Mouse (Mus musculus) G1E (cell line): ENCODE data around the gene Nmnat2.

Source experiments
- CTCF ChIP-seq: IDR thresholded peaks from 2 replicates; pipeline ENCODE4 v1.5.1; 2012; ENCODE audit warnings: low read depth, low read length, inconsistent platforms, mixed read lengths
- GATA1 ChIP-seq: IDR thresholded peaks from 2 replicates; pipeline ENCODE4 v1.6.1; 2012; ENCODE audit warnings: borderline replicate concordance, low read length, inconsistent platforms, mixed read lengths
- GATA2 ChIP-seq: IDR thresholded peaks from 2 replicates; pipeline ENCODE4 v1.6.1; 2012; ENCODE audit warnings: low read depth, low read length, inconsistent platforms, borderline replicate concordance
- POLR2AphosphoS5 ChIP-seq: IDR thresholded peaks from 2 replicates; pipeline ENCODE4 v1.6.1; 2012; ENCODE audit warnings: low read depth, low read length, inconsistent platforms; ENCODE audit not compliant: insufficient replicate concordance
- TAL1 ChIP-seq: conservative IDR thresholded peaks from 2 replicates; pipeline ENCODE4 v1.6.1; 2012; ENCODE audit warnings: low read depth, low read length, inconsistent platforms, mixed read lengths

DNA sequence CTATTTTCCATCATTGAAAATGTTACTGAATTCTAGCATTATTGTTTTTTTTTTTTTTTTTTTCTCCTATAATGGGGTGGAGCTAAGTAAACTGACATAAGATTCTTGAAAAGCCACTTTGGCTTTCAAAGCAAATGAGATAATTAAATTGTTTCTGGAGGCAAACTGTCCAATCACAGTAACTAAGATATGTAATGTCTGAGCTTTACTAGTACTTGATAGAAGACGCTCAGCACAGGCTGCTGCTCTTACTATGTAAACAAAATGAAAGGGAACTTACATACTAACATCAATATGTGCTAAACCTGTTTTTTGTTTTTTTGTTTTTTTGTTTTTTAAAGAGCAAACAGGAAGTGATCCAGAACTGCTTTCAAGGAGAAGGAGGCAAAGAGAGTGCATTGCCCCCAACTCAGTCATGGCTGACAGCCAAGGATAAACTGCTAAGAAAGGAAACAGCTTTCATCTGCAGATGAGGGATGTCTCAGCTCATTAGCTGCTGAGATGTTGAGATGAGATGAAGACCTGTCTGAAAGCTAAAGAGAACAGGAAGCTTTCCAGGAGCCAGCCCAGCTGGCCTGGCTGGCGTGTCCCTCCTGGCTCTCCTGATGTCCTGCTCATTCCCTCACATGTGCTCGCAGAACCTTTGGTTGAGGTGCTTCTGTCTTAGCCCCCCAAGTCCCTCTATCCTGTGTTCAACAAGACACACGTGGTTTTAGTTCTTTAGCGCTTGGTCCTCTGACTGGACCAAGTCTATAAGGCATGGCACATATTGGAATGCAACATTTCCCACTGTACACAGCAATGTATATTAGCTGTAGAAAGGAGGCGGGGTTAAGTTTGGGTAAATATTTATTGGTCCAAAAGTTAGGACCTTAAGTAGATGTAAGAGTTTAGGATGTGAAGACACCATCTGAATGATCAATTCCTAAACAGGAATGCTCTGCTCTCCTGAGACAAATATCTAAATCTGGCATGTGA lies 41.0 kb upstream of the Nmnat2 start:
- TF ChIP-seq CTCF (no peak), TAL1 (no peak), GATA1 (no peak), POLR2AphosphoS5 (no peak), GATA2 (no peak)
